Mouse (Mus musculus) lung, embryonic 14.5 days (tissue): ENCODE measurements at regions not wholly inside any gene's neighbourhood (a gene's known extent, or its start where the extent isn't known, plus 50 kb on each side); places are given as distances from the start of the nearest gene placed in this dataset.
A peak's percentile ranks its signal among the peaks of the same experiment; 100 is the strongest.

Experiments used
- ATAC-seq: fragments of 200-750 bp; cut with Nextera tagmentation; 2 replicates; pipeline ENCODE4 v1.8.0; 2017; ENCODE audit warnings: mild to moderate bottlenecking, moderate TSS enrichment, moderate library complexity; ENCODE audit not compliant: insufficient read depth
- DNase-seq: peaks from one replicate; pipeline ENCODE4 v3.0.0-alpha.2; 2015
- H3K27ac ChIP-seq: fragments of 300-500 bp; sonication (generic); 2 replicates; pipeline ENCODE4 v1.5.1; 2014; ENCODE audit warnings: low read depth, mild to moderate bottlenecking, moderate library complexity
- H3K27me3 ChIP-seq: fragments of 300-500 bp; sonication (generic); 2 replicates; pipeline ENCODE4 v1.6.1; 2014; ENCODE audit warnings: low read length, control low read depth; ENCODE audit not compliant: insufficient read depth
- H3K36me3 ChIP-seq: fragments of 300-500 bp; sonication (generic); 2 replicates; pipeline ENCODE4 v1.6.1; 2014; ENCODE audit warnings: control low read depth; ENCODE audit not compliant: insufficient read depth
- H3K4me1 ChIP-seq: fragments of 300-500 bp; sonication (generic); 2 replicates; pipeline ENCODE4 v1.6.1; 2014; ENCODE audit warnings: antibody characterized with exemption, control low read depth; ENCODE audit not compliant: insufficient read depth
- H3K4me2 ChIP-seq: fragments of 300-500 bp; sonication (generic); 2 replicates; pipeline ENCODE4 v1.6.1; 2014; ENCODE audit warnings: mild to moderate bottlenecking
- H3K4me3 ChIP-seq: fragments of 300-500 bp; sonication (generic); 2 replicates; pipeline ENCODE4 v1.5.1; 2014; ENCODE audit warnings: low read depth, low read length
- H3K9ac ChIP-seq: fragments of 300-500 bp; sonication (generic); 2 replicates; pipeline ENCODE4 v1.6.1; 2014
- H3K9me3 ChIP-seq: fragments of 300-500 bp; sonication (generic); 2 replicates; pipeline ENCODE4 v1.6.1; 2016; ENCODE audit warnings: low read depth, low read length, control low read depth
- CTCF ChIP-seq: IDR thresholded peaks from 2 replicates; pipeline ENCODE4 v1.5.1; 2016; ENCODE audit warnings: antibody characterized with exemption, low read depth
- WGBS: fragments of 180-500 bp; shearing (Covaris S2); extraction: QIAGEN DNeasy Blood & Tissue Kit; methylation state at CpG from one replicate; pipeline ENCODE4 v1.1.7; 2014; 5-methylcytosine and 5-hydroxymethylcytosine counted together

DNA sequence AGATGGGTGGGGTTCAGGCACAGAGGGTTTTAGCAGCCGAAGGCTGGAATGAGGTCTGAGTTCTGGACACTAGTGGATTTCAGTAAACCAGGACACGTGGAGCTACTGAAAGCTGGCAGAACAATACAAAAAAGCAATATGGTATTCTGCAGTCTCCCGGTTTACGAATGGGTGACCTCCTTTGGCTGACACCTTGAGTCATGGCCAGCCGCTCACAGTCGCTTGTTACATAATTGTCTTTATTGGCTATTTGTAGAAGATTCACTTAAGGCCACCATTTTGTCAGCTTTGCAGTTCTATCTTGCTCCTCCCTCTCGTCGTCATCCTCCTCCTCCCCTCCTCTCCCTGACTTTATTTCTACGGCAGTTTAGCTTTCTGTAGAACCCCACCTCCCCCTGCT is 269.6 kb downstream of the Maf start:
- Histone ChIP-seq H3K4me3 (no peak overlapping the region), H3K36me3 (no peaks in the 10 kb centered on the region), H3K4me2 (no peak overlapping the region), H3K27ac (no peak overlapping the region), H3K27me3 (no peaks in the 10 kb centered on the region), H3K9ac (no peak overlapping the region), H3K4me1 (no peaks in the 10 kb centered on the region), H3K9me3 (no peaks in the 10 kb centered on the region)
- ATAC-seq (no peak), DNase-seq (no peak)
- 82% methylated on average over 9 of the region's 9 CpGs for WGBS
- no peak for TF ChIP-seq CTCF

GRCm38 (mm10) chr8:115436356-115436721 is 271.3 kb downstream of the Maf start:
- H3K9ac ChIP-seq = no peak overlapping the region
- H3K4me1 ChIP-seq = no peaks in the 10 kb centered on the region
- TF ChIP-seq CTCF = no peak
- WGBS = 87% methylated on average over 4 of the region's 4 CpGs
- ATAC-seq = no peak
- no peaks in the 10 kb centered on the region for H3K36me3 ChIP-seq
- no peaks in the 10 kb centered on the region for H3K9me3 ChIP-seq
- no peaks in the 10 kb centered on the region for H3K27me3 ChIP-seq
- no peak for DNase-seq
- no peak overlapping the region for H3K27ac ChIP-seq
- no peak overlapping the region for H3K4me2 ChIP-seq
- H3K4me3 ChIP-seq = no peak overlapping the region

DNA sequence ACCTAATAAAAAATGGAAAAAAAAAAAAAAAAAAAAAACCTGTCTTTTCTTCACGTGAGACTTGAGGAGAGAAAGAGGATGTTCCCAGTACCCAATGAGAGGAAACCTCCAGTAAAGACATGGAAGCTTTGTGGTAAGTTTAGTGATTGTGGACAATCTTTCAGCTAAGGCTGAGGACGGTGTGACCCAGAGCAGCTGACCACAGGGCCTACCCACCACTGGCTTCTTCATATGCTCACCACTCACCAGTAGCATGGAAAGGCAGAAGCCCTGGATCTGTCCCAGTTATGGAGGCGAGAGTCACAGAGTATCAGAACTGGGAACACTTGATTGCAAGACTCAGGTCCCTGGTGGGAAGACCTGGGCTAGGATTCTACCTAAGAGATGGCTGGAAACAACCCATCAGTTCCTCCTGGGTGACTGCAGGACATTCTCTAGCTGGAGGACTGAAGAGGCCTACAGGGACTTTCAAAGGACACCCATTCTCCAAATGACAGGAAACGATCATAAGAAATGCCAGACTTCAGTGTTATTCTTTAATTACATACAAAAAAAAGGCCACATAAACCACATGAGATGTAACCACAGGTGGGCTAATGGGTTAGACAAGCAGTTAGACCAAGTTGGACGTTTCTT is 271.8 kb downstream of the Maf start:
- DNase-seq = no peak
- Histone ChIP-seq H3K36me3 (no peaks in the 10 kb centered on the region), H3K4me3 (no peak overlapping the region), H3K27ac (no peak overlapping the region), H3K9me3 (no peaks in the 10 kb centered on the region), H3K4me2 (no peak overlapping the region), H3K27me3 (no peaks in the 10 kb centered on the region), H3K4me1 (no peaks in the 10 kb centered on the region), H3K9ac (no peak overlapping the region)
- ATAC-seq = no peak
- 87% methylated on average over 5 of the region's 5 CpGs for WGBS
- no peak for TF ChIP-seq CTCF

- no peak overlapping the region for H3K9ac ChIP-seq
- no peaks in the 10 kb centered on the region for H3K9me3 ChIP-seq
- ATAC-seq = no peak
- TF ChIP-seq CTCF = no peak
- no peaks in the 10 kb centered on the region for H3K36me3 ChIP-seq
- no peak overlapping the region for H3K27ac ChIP-seq
- no peaks in the 10 kb centered on the region for H3K27me3 ChIP-seq
- DNase-seq = no peak
- H3K4me3 ChIP-seq = no peak overlapping the region
- H3K4me1 ChIP-seq = no peaks in the 10 kb centered on the region
- no peak overlapping the region for H3K4me2 ChIP-seq
- 76% methylated on average over 5 of the region's 5 CpGs for WGBS
Observed at GRCm38 (mm10) chr8:115432396-115433040, 275.1 kb downstream of the Maf start.

GRCm38 (mm10) chr8:115430793-115431192 is 276.8 kb downstream of the Maf start:
- no peak for TF ChIP-seq CTCF
- no peak for ATAC-seq

GRCm38 (mm10) chr8:115429291-115429883 is 278.2 kb downstream of the Maf start:
- Histone ChIP-seq H3K4me1 (no peaks in the 10 kb centered on the region), H3K9me3 (no peaks in the 10 kb centered on the region), H3K4me2 (no peak overlapping the region), H3K4me3 (no peak overlapping the region), H3K27ac (no peak overlapping the region), H3K27me3 (no peaks in the 10 kb centered on the region), H3K36me3 (no peaks in the 10 kb centered on the region), H3K9ac (no peak overlapping the region)
- 65% methylated on average over 3 of the region's 3 CpGs for WGBS
- no peak for TF ChIP-seq CTCF
- ATAC-seq (no peak), DNase-seq (no peak)

More at GRCm38 (mm10) chr8:115430793-115431192, 276.8 kb downstream of the Maf start:
- H3K4me3 ChIP-seq = no peak overlapping the region
- no peak overlapping the region for H3K4me2 ChIP-seq
- no peak overlapping the region for H3K9ac ChIP-seq
- H3K36me3 ChIP-seq = no peaks in the 10 kb centered on the region
- WGBS = 45% methylated on average over 3 of the region's 3 CpGs
- H3K27ac ChIP-seq = no peak overlapping the region
- DNase-seq = peak; percentile 32
- no peaks in the 10 kb centered on the region for H3K4me1 ChIP-seq
- H3K9me3 ChIP-seq = no peaks in the 10 kb centered on the region
- H3K27me3 ChIP-seq = no peaks in the 10 kb centered on the region

- Histone ChIP-seq H3K27ac (no peak overlapping the region), H3K4me2 (no peak overlapping the region), H3K4me1 (no peaks in the 10 kb centered on the region), H3K4me3 (no peak overlapping the region), H3K9ac (no peak overlapping the region), H3K36me3 (no peaks in the 10 kb centered on the region), H3K27me3 (no peaks in the 10 kb centered on the region), H3K9me3 (no peaks in the 10 kb centered on the region)
- 74% methylated on average over 15 of the region's 15 CpGs for WGBS
- DNase-seq (no peak), ATAC-seq (no peak)
- TF ChIP-seq CTCF = no peak
Observed at GRCm38 (mm10) chr8:115428528-115429290, 278.9 kb downstream of the Maf start.
